Mouse (Mus musculus) liver, embryonic 14.5 days (tissue): Measurements from ENCODE around the gene Nkapl. TPM values are rescaled to one million over a fixed set of nuclear protein-coding genes. Genes with fewer than 3 reads are reported as not detected.
"Not testable (repeated sequence)": the region's sequence is repeated elsewhere in the genome, so short reads cannot be mapped to it uniquely, and the experiment has no call there.

Experiments used
- ATAC-seq: fragments of 200-750 bp; cut with Nextera tagmentation; 2 replicates; pipeline ENCODE4 v1.8.0; 2017; ENCODE audit warnings: moderate number of reproducible peaks, mild to moderate bottlenecking, moderate library complexity; ENCODE audit not compliant: insufficient read depth
- DNase-seq, 3 experiments: peaks; one replicate each; pipeline ENCODE4 v3.0.0-alpha.2; 2012 to 2013; ENCODE audit warnings: low read depth in 3 of 3, low spot score in 3 of 3
- H3K27ac ChIP-seq: fragments of 300-500 bp; sonication (generic); 2 replicates; pipeline ENCODE4 v1.5.1; 2014; ENCODE audit warnings: moderate library complexity, mild to moderate bottlenecking, control low read depth, inconsistent platforms
- H3K27me3 ChIP-seq: fragments of 300-500 bp; sonication (generic); 2 replicates; pipeline ENCODE4 v1.6.1; 2014; ENCODE audit warnings: mild to moderate bottlenecking, low read length, moderate library complexity; ENCODE audit not compliant: control insufficient read depth, insufficient read depth
- H3K36me3 ChIP-seq: fragments of 300-500 bp; sonication (generic); replicated peaks from 2 replicates; pipeline ENCODE4 v1.6.1; 2014; ENCODE audit warnings: low read depth; ENCODE audit not compliant: control insufficient read depth, insufficient read depth
- H3K4me1 ChIP-seq, 2 experiments: fragments of 200-500 bp in 1 of 2; fragments of 300-500 bp in 1 of 2; sonication (generic) in 1 of 2; replicated peaks; 2 replicates each; pipeline ENCODE4 v1.6.1; 2012 to 2014; ENCODE audit warnings: antibody characterized with exemption in 1 of 2, inconsistent platforms in 1 of 2, low read length in 1 of 2; ENCODE audit not compliant: control insufficient read depth in 2 of 2, insufficient read depth in 2 of 2
- H3K4me2 ChIP-seq: fragments of 300-500 bp; sonication (generic); 2 replicates; pipeline ENCODE4 v1.6.1; 2014; ENCODE audit warnings: low read depth, mild to moderate bottlenecking, control low read depth, moderate library complexity
- H3K4me3 ChIP-seq, 2 experiments: fragments of 200-500 bp in 1 of 2; fragments of 300-500 bp in 1 of 2; sonication (generic) in 1 of 2; 2 replicates each; pipeline ENCODE4 v1.5.1; 2012 to 2014; ENCODE audit warnings: low read depth in 2 of 2, low read length in 2 of 2, mild to moderate bottlenecking in 2 of 2, control low read depth in 1 of 2, inconsistent platforms in 1 of 2, moderate library complexity in 1 of 2; ENCODE audit not compliant: insufficient read depth in 1 of 2
- H3K9ac ChIP-seq: fragments of 300-500 bp; sonication (generic); replicated peaks from 2 replicates; pipeline ENCODE4 v1.6.1; 2014; ENCODE audit warnings: mild to moderate bottlenecking, control low read depth, moderate library complexity
- H3K9me3 ChIP-seq: fragments of 300-500 bp; sonication (generic); 2 replicates; pipeline ENCODE4 v1.6.1; 2016; ENCODE audit warnings: low read length, mixed read lengths; ENCODE audit not compliant: control insufficient read depth
- CTCF ChIP-seq: IDR thresholded peaks from 2 replicates; pipeline ENCODE4 v1.5.1; 2016; ENCODE audit warnings: antibody characterized with exemption, low read depth, control low read depth
- EP300 ChIP-seq: IDR thresholded peaks from 2 replicates; pipeline ENCODE4 v1.6.1; 2016; ENCODE audit warnings: antibody characterized with exemption, low read depth
- WGBS: fragments of 180-500 bp; shearing (Covaris S2); extraction: QIAGEN DNeasy Blood & Tissue Kit; methylation state at CpG from one replicate; pipeline ENCODE4 v1.1.7; 2014; ENCODE audit not compliant: insufficient replicate concordance; 5-methylcytosine and 5-hydroxymethylcytosine counted together
- polyA plus RNA-seq, 2 experiments: library from polyadenylated mRNA; depleted of rRNA in 1 of 2; stranded (reverse) in 1 of 2; unstranded in 1 of 2; fragments of >200 nt; fragmentation: Nextera tagmentation in 1 of 2; extraction: Ambion mirVana in 1 of 2; gene quantifications; 2 replicates each; pipeline versions ENCODE4 v1.2.1 to v1.2.3; 2012 to 2014

Nkapl gene
- polyA plus RNA-seq (2012; rRNA removed): 0.19 and 0.25 TPM in 2 replicates
- polyA plus RNA-seq (2014; fragmentation: Nextera tagmentation; extraction: Ambion mirVana): 0.40 and 0.65 TPM in 2 replicates

DNA sequence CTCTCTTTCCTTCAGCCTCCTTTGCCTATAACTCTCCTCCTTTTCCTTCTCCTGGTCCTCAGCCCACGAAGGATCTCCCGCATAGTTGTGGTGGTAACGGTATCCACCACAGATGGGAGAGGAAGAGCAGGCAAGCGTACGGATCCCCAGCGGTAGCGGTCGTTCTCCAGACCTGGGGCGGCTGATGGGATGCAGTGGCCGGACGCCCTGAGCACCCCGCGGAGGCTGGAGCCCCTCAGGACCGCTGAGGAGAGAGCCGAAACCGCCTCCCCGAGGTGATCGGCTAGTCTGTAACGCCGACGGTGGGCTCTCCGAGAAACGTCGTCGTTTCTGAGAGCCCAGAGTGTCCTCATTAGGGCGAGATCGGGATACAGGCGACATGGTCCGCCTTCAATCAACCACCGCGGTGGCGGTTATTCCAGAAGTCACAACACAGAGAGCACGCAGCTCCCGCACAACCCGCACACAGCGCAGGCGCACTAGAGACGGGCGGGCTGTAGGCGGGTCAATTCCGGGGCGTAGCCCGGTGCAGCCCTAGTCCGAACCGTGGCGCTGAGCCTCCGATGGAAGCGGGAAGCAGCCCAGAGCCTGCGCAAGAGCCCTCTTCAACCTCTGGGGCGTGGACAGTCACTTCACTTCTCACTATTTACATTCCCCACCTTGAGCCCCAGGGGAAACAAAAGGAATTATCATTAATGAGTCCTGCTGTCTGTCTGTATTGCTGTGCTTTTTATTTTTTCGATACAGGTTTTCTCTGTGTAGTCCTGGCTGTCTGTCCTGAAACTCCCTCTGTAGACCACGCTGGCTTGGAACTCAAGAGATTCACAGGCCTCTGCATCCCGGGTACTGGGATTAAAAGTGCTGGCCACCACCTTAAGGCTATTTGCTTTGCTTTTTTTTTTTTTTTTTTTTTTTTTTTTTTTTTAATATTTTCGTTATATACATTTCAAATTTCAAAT, at the start of gene Nkapl:
Gene Nkapl, minus strand, starts transcription at position 449 of the 959 bp plus-strand sequence.
- H3K9ac ChIP-seq: peak within 1 kb of the TSS; percentile 76
- peak; percentile 100 for ATAC-seq
- no peaks in the 10 kb centered on the region for H3K36me3 ChIP-seq
- DNase-seq: peak; percentile 81 to 85 (median 82)
- H3K4me1 ChIP-seq: peaks cover 7 to 8% of the 10 kb centered on the region in 2 experiments
- under 1% methylated on average over 54 of the region's 54 CpGs for WGBS
- no peaks in the 10 kb centered on the region for H3K9me3 ChIP-seq
- TF ChIP-seq CTCF (peak; percentile 29), EP300 (no peak)
- H3K27me3 ChIP-seq: peaks cover 8% of the 10 kb centered on the region
- H3K4me2 ChIP-seq: peak within 1 kb of the TSS; percentile 97
- no peak within 1 kb of the TSS for H3K27ac ChIP-seq
- H3K4me3 ChIP-seq: peak within 1 kb of the TSS; percentile 64 to 84

DNA sequence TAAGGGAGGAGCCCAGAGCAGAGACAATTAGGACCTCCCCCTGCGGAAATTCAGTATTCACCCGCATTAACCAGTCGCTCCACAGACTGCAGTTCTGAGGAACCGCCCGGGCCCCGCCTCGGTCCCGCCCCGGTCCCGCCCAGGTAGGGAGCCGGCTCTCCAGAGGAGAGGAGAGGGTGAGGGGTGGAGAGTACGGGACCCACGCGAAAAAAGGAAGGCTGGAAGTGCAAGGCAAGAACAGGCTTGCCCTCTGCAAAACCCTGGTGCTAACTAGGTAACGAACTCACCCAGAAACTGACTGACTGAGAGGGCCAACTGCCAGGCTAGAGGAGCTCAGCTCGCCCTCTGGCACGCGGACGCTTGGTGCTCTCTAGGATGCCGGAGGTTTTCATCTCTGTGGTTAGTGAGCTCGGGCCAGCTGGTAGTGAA, 37.9 kb upstream of the Nkapl start:
- no peaks in the 10 kb centered on the region for H3K9me3 ChIP-seq
- WGBS: under 1% methylated on average over 21 of the region's 21 CpGs

DNA sequence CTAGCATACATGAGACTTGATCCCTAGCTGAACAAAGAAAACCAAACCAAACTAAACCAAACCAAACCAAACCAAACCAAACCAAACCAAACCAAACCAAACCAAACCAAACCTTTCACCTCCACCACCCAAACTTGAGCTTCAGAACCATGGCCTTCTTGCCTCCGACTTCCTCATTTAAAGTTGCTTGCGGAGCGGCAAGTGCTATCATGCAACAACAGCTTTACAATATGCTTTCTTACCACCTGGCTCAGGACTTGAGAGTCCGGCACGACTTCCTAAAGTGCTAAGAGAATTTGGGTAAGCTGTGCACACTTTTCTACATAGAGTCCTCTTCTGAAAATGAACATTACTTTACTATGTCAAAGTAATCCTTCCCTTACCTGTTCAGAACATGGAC, 34.0 kb upstream of the Nkapl start:
- DNase-seq (no peak), ATAC-seq (no peak)
- peaks cover 0 to 5% of the 10 kb centered on the region in 2 experiments; a peak in 3 of 4 replicates for H3K4me1 ChIP-seq
- no peak overlapping the region for H3K27ac ChIP-seq
- H3K9me3 ChIP-seq: no peaks in the 10 kb centered on the region
- no peaks in the 10 kb centered on the region for H3K36me3 ChIP-seq
- H3K27me3 ChIP-seq: no peaks in the 10 kb centered on the region
- no peak overlapping the region for H3K9ac ChIP-seq
- H3K4me3 ChIP-seq: no peak overlapping the region
- WGBS: 61% methylated on average over 5 of the region's 5 CpGs
- TF ChIP-seq CTCF: no peak
- no peak for TF ChIP-seq EP300
- H3K4me2 ChIP-seq: no peak overlapping the region

More for the DNA sequence above, 37.9 kb upstream of the Nkapl start:
- H3K4me3 ChIP-seq: peak overlapping the region; percentile 73 to 85
- no peaks in the 10 kb centered on the region for H3K27me3 ChIP-seq
- DNase-seq (peak; percentile 72 to 81 (median 74)), ATAC-seq (peak; percentile 99)
- H3K4me1 ChIP-seq: peaks cover 0 to 5% of the 10 kb centered on the region in 2 experiments; a peak in 3 of 4 replicates
- H3K9ac ChIP-seq: peak overlapping the region; percentile 69
- TF ChIP-seq EP300: 0 out of 2 replicates have a peak, but pooled peaks have one; percentile 6
- no peak for TF ChIP-seq CTCF
- H3K36me3 ChIP-seq: no peaks in the 10 kb centered on the region
- H3K27ac ChIP-seq: no peak overlapping the region
- peak overlapping the region; percentile 64 for H3K4me2 ChIP-seq

DNA sequence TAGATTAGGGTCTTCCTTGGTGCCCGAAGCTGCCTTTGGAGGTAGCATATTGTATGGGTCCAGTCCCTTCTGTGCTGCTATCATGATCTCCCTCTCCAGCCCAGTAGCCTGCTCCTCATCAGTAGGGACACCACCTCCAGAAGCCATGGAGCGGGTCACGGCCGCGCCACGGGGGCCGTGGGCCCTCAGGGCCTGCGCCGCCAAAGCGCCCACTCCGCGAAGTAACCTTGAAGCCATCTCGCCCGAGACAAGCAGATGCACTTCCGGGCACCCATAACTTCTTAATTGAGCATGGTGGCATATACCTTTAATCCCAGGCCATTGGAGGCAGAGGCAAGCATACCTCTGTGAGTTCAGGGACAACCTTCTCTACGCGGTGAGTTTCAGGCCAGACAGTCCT, 32.9 kb upstream of the Nkapl start, which contains the start of gene Gm11273:
Gene Gm11273, minus strand, starts transcription at position 237 of the 400 bp plus-strand sequence.
- DNase-seq, H3K4me3 ChIP-seq, H3K9ac ChIP-seq, H3K27ac ChIP-seq, H3K9me3 ChIP-seq, H3K27me3 ChIP-seq, H3K4me2 ChIP-seq, ATAC-seq, H3K4me1 ChIP-seq, H3K36me3 ChIP-seq: not testable (repeated sequence)
- WGBS: 88% methylated on average over 17 of the region's 17 CpGs

DNA sequence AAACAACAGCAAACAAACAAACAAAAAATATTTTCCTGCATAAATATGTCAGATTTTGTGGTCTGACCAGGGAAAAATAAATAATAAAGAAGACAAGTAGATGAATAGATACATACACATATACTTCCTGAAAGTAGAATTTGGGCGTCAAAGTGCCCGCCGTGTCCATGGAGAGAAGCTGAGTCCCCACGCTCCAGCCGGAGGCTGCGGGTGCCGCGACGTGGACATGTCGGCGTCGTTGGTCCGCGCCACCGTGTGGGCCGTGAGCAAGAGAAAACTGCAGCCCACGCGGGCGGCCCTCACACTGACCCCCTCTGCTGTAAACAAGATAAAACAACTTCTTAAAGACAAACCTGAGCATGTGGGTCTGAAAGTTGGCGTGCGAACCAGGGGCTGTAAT, 26.8 kb upstream of the Nkapl start, which contains the start of gene AK157302:
Gene AK157302, plus strand, starts transcription at position 144 of the 400 bp plus-strand sequence.
- Histone ChIP-seq H3K4me2 (no peak within 1 kb of the TSS), H3K4me1 (no peaks in the 10 kb centered on the region), H3K36me3 (no peaks in the 10 kb centered on the region), H3K9ac (no peak within 1 kb of the TSS), H3K4me3 (no peak within 1 kb of the TSS), H3K9me3 (no peaks in the 10 kb centered on the region), H3K27me3 (no peaks in the 10 kb centered on the region), H3K27ac (no peak within 1 kb of the TSS)
- no peak for TF ChIP-seq CTCF
- no peak for TF ChIP-seq EP300
- no peak for DNase-seq
- WGBS: 86% methylated on average over 21 of the region's 21 CpGs
- no peak for ATAC-seq
